Mouse (Mus musculus): Measurements from ENCODE around the gene Smo.

Smo gene

GRCm38 (mm10) chr6:29772236-29772635 lies 36.9 kb downstream of the Smo start:
- intact Hi-C loops (cut with DNase I) = no loop called here

- intact Hi-C loops (cut with DNase I) = no loop called here
Measured at GRCm38 (mm10) chr6:29774161-29774560, 38.9 kb downstream of the Smo start.

GRCm38 (mm10) chr6:29775609-29776008 lies 40.3 kb downstream of the Smo start:
- intact Hi-C loops (cut with DNase I) = no loop called here

GRCm38 (mm10) chr6:29776542-29777237 lies 41.4 kb downstream of the Smo start:
- intact Hi-C loops (cut with DNase I) = no loop called here

GRCm38 (mm10) chr6:29777238-29777555 lies 41.9 kb downstream of the Smo start:
- intact Hi-C loops (cut with DNase I) = no loop called here

GRCm38 (mm10) chr6:29780082-29780481 lies 44.8 kb downstream of the Smo start:
- intact Hi-C loops (cut with DNase I) = no loop called here

GRCm38 (mm10) chr6:29780571-29780970 lies 45.3 kb downstream of the Smo start:
- intact Hi-C loops (cut with DNase I) = no loop called here

- intact Hi-C loops (cut with DNase I) = no loop called here
Measured at GRCm38 (mm10) chr6:29782239-29782638, 46.9 kb downstream of the Smo start.

GRCm38 (mm10) chr6:29783960-29784359 lies 48.7 kb downstream of the Smo start:
- intact Hi-C loops (cut with DNase I) = no loop called here

- intact Hi-C loops (cut with DNase I) = no loop called here
Measured at GRCm38 (mm10) chr6:29784413-29785021, 49.2 kb downstream of the Smo start.

GRCm38 (mm10) chr6:29785759-29786158 lies 50.5 kb downstream of the Smo start:
- intact Hi-C loops (cut with DNase I) = no loop called here

- intact Hi-C loops (cut with DNase I) = no loop called here
Measured at GRCm38 (mm10) chr6:29788779-29789350, 53.6 kb downstream of the Smo start.

GRCm38 (mm10) chr6:29790014-29790698 lies 54.9 kb downstream of the Smo start:
- intact Hi-C loops (cut with DNase I) = no loop called here

GRCm38 (mm10) chr6:29793520-29793919 lies 58.2 kb downstream of the Smo start:
- intact Hi-C loops (cut with DNase I) = no loop called here

- intact Hi-C loops (cut with DNase I) = no loop called here
Measured at GRCm38 (mm10) chr6:29794582-29794981, 59.3 kb downstream of the Smo start.

- intact Hi-C loops (cut with DNase I) = no loop called here
Measured at GRCm38 (mm10) chr6:29802979-29803378, 67.7 kb downstream of the Smo start.

GRCm38 (mm10) chr6:29804006-29804405 lies 68.7 kb downstream of the Smo start:
- intact Hi-C loops (cut with DNase I) = no loop called here

- intact Hi-C loops (cut with DNase I) = no loop called here
Measured at GRCm38 (mm10) chr6:29805381-29805780, 70.1 kb downstream of the Smo start.

Data from adrenal gland (tissue).